Mouse (Mus musculus) cerebellum, adult 2 months (tissue): Measurements from ENCODE around the gene Zfp444. TPM values are rescaled to one million over a fixed set of nuclear protein-coding genes. Genes with fewer than 3 reads are reported as not detected.

Experiments
- DNase-seq, 2 experiments: peaks; one replicate each; pipeline ENCODE4 v3.0.0; 2021
- H3K27ac ChIP-seq: fragments of 200-500 bp; 2 replicates; pipeline ENCODE4 v1.5.1; 2012; ENCODE audit warnings: low read length, control low read depth, inconsistent platforms; ENCODE audit not compliant: insufficient read depth
- H3K27me3 ChIP-seq: fragments of 200-500 bp; 2 replicates; pipeline ENCODE4 v1.6.1; 2012; ENCODE audit warnings: inconsistent platforms, mild to moderate bottlenecking, low read length, moderate library complexity; ENCODE audit not compliant: control insufficient read depth, insufficient read depth
- H3K4me1 ChIP-seq: fragments of 200-500 bp; 2 replicates; pipeline ENCODE4 v1.6.1; 2011; ENCODE audit warnings: low read length; ENCODE audit not compliant: control insufficient read depth, insufficient read depth
- H3K4me3 ChIP-seq: fragments of 200-500 bp; replicated peaks from 2 replicates; pipeline ENCODE3; 2011; ENCODE audit warnings: mild to moderate bottlenecking, low read depth, low read length, control low read depth; ENCODE audit not compliant: insufficient read depth
- CTCF ChIP-seq: fragments of 200-500 bp; IDR thresholded peaks from 2 replicates; pipeline ENCODE4 v1.5.1; 2011; ENCODE audit warnings: low read depth, mild to moderate bottlenecking, control low read depth, low read length, moderate library complexity, borderline replicate concordance; ENCODE audit not compliant: insufficient read depth
- POLR2A ChIP-seq: fragments of 200-500 bp; IDR thresholded peaks from 2 replicates; pipeline ENCODE4 v1.6.1; 2011; ENCODE audit warnings: low read length, control low read depth, borderline replicate concordance; ENCODE audit not compliant: insufficient read depth
- WGBS: fragments of 180-500 bp; shearing (Covaris S2); methylation state at CpG from one replicate; pipeline ENCODE4 v1.1.7; 2018; 5-methylcytosine and 5-hydroxymethylcytosine counted together
- polyA plus RNA-seq: library from polyadenylated mRNA; depleted of rRNA; stranded (reverse); fragments of >200 nt; gene quantifications from 2 replicates; pipeline ENCODE4 v1.2.3, GENCODE M21; 2012

Gene Zfp444
- polyA plus RNA-seq, 1 experiment, result 52.0 TPM

DNA sequence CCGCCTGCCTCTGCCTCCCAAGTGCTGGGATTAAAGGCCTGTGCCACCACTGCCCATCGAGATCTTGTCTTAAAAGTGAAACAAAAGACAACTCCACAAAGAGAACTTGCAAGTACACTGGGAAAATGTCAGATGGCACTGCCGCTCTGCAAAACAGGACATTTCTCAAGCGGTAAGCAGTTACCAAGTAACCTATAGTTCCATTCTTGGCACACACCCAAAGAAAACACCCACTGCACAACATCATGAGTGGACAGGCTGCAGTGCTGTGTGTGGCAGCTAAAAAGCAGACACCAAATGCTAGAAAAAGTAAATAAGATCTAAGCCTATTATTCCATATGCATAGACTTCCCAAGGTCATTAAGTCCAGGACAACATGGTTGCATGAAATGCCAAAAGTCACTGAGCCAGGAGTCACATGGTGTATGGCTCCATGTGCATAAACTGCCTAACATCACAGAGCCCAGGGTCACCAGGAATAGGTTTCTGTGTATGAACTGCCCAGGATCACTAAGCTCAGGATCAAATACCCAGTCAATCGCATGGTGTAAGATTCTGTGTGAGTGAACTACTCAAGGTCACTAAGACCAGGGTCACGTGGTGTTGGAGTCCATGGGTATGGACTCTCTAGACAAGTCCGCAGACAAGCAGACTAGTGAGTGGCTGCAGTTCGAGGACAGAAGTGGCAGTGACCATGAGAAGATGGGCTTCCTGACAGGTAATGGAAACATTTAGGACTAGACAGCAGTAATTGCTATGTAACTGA, 26.4 kb upstream of the Zfp444 start:
- Histone ChIP-seq H3K4me3 (no peak overlapping the region), H3K27me3 (no peaks in the 10 kb centered on the region), H3K27ac (0 out of 2 replicates have a peak overlapping the region, but pooled peaks have one; percentile 52), H3K4me1 (peaks cover 31% of the 10 kb centered on the region)
- DNase-seq, result no peak
- TF ChIP-seq POLR2A (no peak), CTCF (no peak)
- 78% methylated on average over 8 of the region's 8 CpGs for WGBS

- peak overlapping the region; percentile 52; the same call in 1 of the 2 replicates for H3K27ac ChIP-seq
- DNase-seq, result peak in 1 of 2 experiments; percentile 50
Measured at GRCm38 (mm10) chr7:6146194-6146981, 25.6 kb upstream of the Zfp444 start.

GRCm38 (mm10) chr7:6146982-6147325, 25.1 kb upstream of the Zfp444 start:
- 3% methylated on average over 2 of the region's 2 CpGs for WGBS
- TF ChIP-seq CTCF, result no peak
- TF ChIP-seq POLR2A, result no peak
- DNase-seq, result no peak
- Histone ChIP-seq H3K4me3 (no peak overlapping the region), H3K4me1 (peaks cover 40% of the 10 kb centered on the region), H3K27ac (peak overlapping the region; percentile 51; the same call in 1 of the 2 replicates), H3K27me3 (no peaks in the 10 kb centered on the region)

More at GRCm38 (mm10) chr7:6146194-6146981, 25.6 kb upstream of the Zfp444 start:
- Histone ChIP-seq H3K4me3 (no peak overlapping the region), H3K4me1 (peaks cover 36% of the 10 kb centered on the region), H3K27me3 (no peaks in the 10 kb centered on the region)
- TF ChIP-seq CTCF (no peak), POLR2A (no peak)
- 36% methylated on average over 7 of the region's 7 CpGs for WGBS

DNA sequence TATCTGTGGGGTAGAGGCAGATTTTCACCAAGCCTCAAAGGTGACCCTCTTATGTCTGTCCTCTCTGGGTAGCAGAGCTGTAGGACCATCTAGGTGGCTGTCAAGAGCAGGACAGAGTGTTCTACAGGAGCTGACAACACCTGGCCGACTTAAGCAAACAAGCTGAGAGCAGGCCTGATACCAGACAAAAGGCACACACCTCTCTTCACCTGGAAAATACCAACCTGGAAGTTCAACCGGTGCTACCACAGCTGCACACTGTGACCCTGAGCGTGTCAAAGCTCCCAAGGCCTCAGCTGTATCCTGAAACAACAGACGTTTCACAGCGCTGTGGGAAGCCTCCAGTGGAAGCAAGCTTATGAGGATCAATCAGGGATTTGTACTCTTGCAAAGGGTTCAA, 24.3 kb upstream of the Zfp444 start:
- Histone ChIP-seq H3K4me3 (no peak overlapping the region), H3K27me3 (no peaks in the 10 kb centered on the region), H3K27ac (peak overlapping the region; percentile 68; the same call in 1 of the 2 replicates), H3K4me1 (peaks cover 44% of the 10 kb centered on the region)
- TF ChIP-seq CTCF (no peak), POLR2A (no peak)
- no peak for DNase-seq
- 65% methylated on average over 5 of the region's 5 CpGs for WGBS

- DNase-seq, result no peak
- WGBS, result 21% methylated on average over 1 of the region's 1 CpGs
- Histone ChIP-seq H3K27me3 (no peaks in the 10 kb centered on the region), H3K27ac (peak overlapping the region; percentile 38; the same call in 1 of the 2 replicates), H3K4me3 (no peak overlapping the region), H3K4me1 (peaks cover 45% of the 10 kb centered on the region)
- TF ChIP-seq POLR2A (no peak), CTCF (no peak)
Measured at GRCm38 (mm10) chr7:6151266-6151665, 20.8 kb upstream of the Zfp444 start.

DNA sequence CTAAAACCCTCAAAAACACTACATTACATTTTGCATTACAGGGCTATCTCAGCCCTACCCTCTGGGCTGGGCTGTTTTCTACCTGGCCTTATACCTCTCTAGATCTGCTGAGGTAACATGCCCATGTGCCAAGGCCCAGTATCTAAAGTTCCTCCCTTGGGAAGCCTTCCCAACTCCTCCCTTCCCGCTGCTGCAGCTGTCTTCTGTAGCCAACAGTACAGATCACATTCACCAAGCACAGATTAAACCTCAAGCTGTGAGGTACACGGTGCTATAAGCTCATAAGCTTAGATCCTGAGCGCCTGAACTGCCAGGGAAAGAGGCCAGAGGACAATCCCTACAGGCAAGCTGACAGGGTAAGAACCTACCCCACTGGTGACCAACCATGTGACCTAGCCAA, 20.0 kb upstream of the Zfp444 start:
- H3K27me3 ChIP-seq, result no peaks in the 10 kb centered on the region
- no peak overlapping the region for H3K27ac ChIP-seq
- 8% methylated on average over 3 of the region's 3 CpGs for WGBS
- TF ChIP-seq CTCF, result no peak
- TF ChIP-seq POLR2A, result no peak
- peaks cover 42% of the 10 kb centered on the region for H3K4me1 ChIP-seq
- DNase-seq, result no peak
- H3K4me3 ChIP-seq, result no peak overlapping the region

GRCm38 (mm10) chr7:6153131-6153530, 18.9 kb upstream of the Zfp444 start:
- Histone ChIP-seq H3K4me3 (no peak overlapping the region), H3K4me1 (peaks cover 35% of the 10 kb centered on the region), H3K27ac (peak overlapping the region; percentile 34; the same call in 1 of the 2 replicates), H3K27me3 (no peaks in the 10 kb centered on the region)
- no peak for DNase-seq
- TF ChIP-seq CTCF, result no peak
- TF ChIP-seq POLR2A, result no peak
- 36% methylated on average over 3 of the region's 3 CpGs for WGBS
